Mouse (Mus musculus) forebrain, postnatal 0 days (tissue): ENCODE results near the gene Chchd6. TPM values are rescaled to one million over a fixed set of nuclear protein-coding genes. Genes with fewer than 3 reads are reported as not detected.

Source experiments
- ATAC-seq: fragments of 200-750 bp; cut with Nextera tagmentation; 2 replicates; pipeline ENCODE4 v1.8.0; 2017; ENCODE audit warnings: mild to moderate bottlenecking, moderate library complexity
- DNase-seq: peaks from one replicate; pipeline ENCODE4 v3.0.0-alpha.2; 2015
- H3K27ac ChIP-seq: fragments of 300-500 bp; sonication (generic); 2 replicates; pipeline ENCODE4 v1.5.1; 2014; ENCODE audit warnings: low read depth, mild to moderate bottlenecking, antibody characterized with exemption, low read length, moderate library complexity, mixed read lengths
- H3K27me3 ChIP-seq: fragments of 300-500 bp; sonication (generic); 2 replicates; pipeline ENCODE4 v1.6.1; 2014; ENCODE audit warnings: mild to moderate bottlenecking, low read length, mixed read lengths; ENCODE audit not compliant: insufficient read depth
- H3K36me3 ChIP-seq: fragments of 300-500 bp; sonication (generic); 2 replicates; pipeline ENCODE4 v1.6.1; 2014; ENCODE audit warnings: mild to moderate bottlenecking, moderate library complexity; ENCODE audit not compliant: insufficient read depth
- H3K4me1 ChIP-seq: fragments of 300-500 bp; sonication (generic); 2 replicates; pipeline ENCODE4 v1.6.1; 2014; ENCODE audit warnings: antibody characterized with exemption; ENCODE audit not compliant: insufficient read depth
- H3K4me2 ChIP-seq: fragments of 300-500 bp; sonication (generic); 2 replicates; pipeline ENCODE4 v1.6.1; 2014; ENCODE audit warnings: low read depth, mild to moderate bottlenecking, moderate library complexity
- H3K4me3 ChIP-seq: fragments of 300-500 bp; sonication (generic); 2 replicates; pipeline ENCODE4 v1.5.1; 2014; ENCODE audit warnings: low read depth, low read length, mixed read lengths
- H3K9ac ChIP-seq: fragments of 300-500 bp; sonication (generic); 2 replicates; pipeline ENCODE4 v1.6.1; 2014; ENCODE audit warnings: mild to moderate bottlenecking
- H3K9me3 ChIP-seq: fragments of 300-500 bp; sonication (generic); 2 replicates; pipeline ENCODE4 v1.6.1; 2016; ENCODE audit warnings: low read length
- CTCF ChIP-seq: sonication (generic); IDR thresholded peaks from 2 replicates; pipeline ENCODE4 v1.5.1; 2016; ENCODE audit warnings: antibody characterized with exemption, control low read depth, low read depth
- WGBS: fragments of 180-500 bp; shearing (Covaris S2); extraction: QIAGEN DNeasy Blood & Tissue Kit; methylation state at CpG from one replicate; pipeline ENCODE4 v1.1.7; 2014; 5-methylcytosine and 5-hydroxymethylcytosine counted together
- polyA plus RNA-seq: library from polyadenylated mRNA; unstranded; fragments of >200 nt; fragmentation: Nextera tagmentation; extraction: Ambion mirVana; gene quantifications from 2 replicates; pipeline ENCODE4 v1.2.1, GENCODE M21; 2015
- total RNA-seq: library from RNA; depleted of rRNA; stranded (reverse); fragments of >200 nt; gene quantifications from 2 replicates; pipeline ENCODE4 v1.2.3, GENCODE M21; 2014

Chchd6 gene
- total and polyA plus RNA-seq, 2 experiments from 2014 or later: 159 to 210 TPM

DNA sequence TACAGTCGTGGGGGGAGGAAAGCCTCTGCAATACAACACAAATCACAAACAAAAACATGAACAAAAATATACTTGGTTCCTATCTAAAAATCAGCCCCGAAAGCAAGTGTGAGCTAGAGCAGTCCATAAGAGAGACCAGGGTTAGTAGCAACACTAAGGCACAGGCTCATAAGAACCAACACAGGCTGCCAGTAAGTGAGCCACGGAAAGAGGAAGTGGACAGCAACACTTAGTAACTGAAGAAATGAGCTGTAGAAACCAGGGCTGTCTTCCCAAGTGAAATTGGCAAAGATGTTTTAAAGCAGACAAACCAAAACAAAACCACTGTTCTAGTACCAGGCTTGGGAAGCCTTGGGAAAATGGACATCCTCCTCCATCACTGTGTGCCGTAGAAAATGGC lies 197.5 kb downstream of the Chchd6 start:
- 84% methylated on average over 4 of the region's 4 CpGs for WGBS
- Histone ChIP-seq H3K4me3 (no peak overlapping the region), H3K27me3 (no peaks in the 10 kb centered on the region), H3K9ac (no peak overlapping the region), H3K27ac (no peak overlapping the region), H3K4me1 (no peaks in the 10 kb centered on the region; the same call in 1 of the 2 replicates), H3K36me3 (no peaks in the 10 kb centered on the region), H3K9me3 (no peaks in the 10 kb centered on the region), H3K4me2 (no peak overlapping the region)
- TF ChIP-seq CTCF: no peak
- ATAC-seq (no peak), DNase-seq (no peak)

DNA sequence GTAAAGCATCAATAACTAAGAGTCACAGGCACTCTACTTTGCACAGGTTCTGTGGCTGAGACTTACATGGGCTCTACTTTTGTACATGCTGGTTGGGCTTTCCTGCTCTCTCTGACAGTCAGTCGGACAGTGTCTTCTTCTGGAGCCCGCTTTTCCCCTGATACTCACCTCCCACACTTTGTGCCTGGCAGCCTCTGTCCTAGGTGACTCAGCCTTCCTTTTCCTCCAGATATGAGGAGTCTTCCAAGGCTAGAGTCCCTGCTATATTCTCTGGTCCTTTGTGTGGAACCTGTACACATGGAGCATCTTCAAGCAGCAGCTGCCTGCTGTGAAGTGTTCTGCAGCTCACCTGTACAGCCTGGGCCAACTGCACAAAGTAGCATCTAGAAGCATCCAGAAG lies 201.6 kb downstream of the Chchd6 start:
- DNase-seq (no peak), ATAC-seq (no peak)
- no peak overlapping the region for H3K4me2 ChIP-seq
- no peak overlapping the region for H3K27ac ChIP-seq
- no peaks in the 10 kb centered on the region for H3K36me3 ChIP-seq
- H3K9ac ChIP-seq: no peak overlapping the region
- 87% methylated on average over 2 of the region's 2 CpGs for WGBS
- H3K4me3 ChIP-seq: no peak overlapping the region
- no peaks in the 10 kb centered on the region for H3K4me1 ChIP-seq
- TF ChIP-seq CTCF: no peak
- no peaks in the 10 kb centered on the region for H3K27me3 ChIP-seq
- H3K9me3 ChIP-seq: no peaks in the 10 kb centered on the region

GRCm38 (mm10) chr6:89392213-89392612 lies 203.2 kb downstream of the Chchd6 start:
- ATAC-seq (no peak), DNase-seq (no peak)
- TF ChIP-seq CTCF: no peak
- Histone ChIP-seq H3K27ac (no peak overlapping the region), H3K4me1 (no peaks in the 10 kb centered on the region), H3K36me3 (no peaks in the 10 kb centered on the region), H3K9ac (no peak overlapping the region), H3K27me3 (no peaks in the 10 kb centered on the region), H3K4me3 (no peak overlapping the region), H3K9me3 (no peaks in the 10 kb centered on the region), H3K4me2 (no peak overlapping the region)
- WGBS: 93% methylated on average over 2 of the region's 2 CpGs

GRCm38 (mm10) chr6:89389771-89390170 lies 205.7 kb downstream of the Chchd6 start:
- 65% methylated on average over 7 of the region's 7 CpGs for WGBS
- Histone ChIP-seq H3K9me3 (no peaks in the 10 kb centered on the region), H3K4me2 (no peak overlapping the region), H3K36me3 (no peaks in the 10 kb centered on the region), H3K4me3 (no peak overlapping the region), H3K4me1 (no peaks in the 10 kb centered on the region), H3K27ac (no peak overlapping the region), H3K9ac (no peak overlapping the region), H3K27me3 (no peaks in the 10 kb centered on the region)
- ATAC-seq (no peak), DNase-seq (no peak)
- TF ChIP-seq CTCF: no peak

DNA sequence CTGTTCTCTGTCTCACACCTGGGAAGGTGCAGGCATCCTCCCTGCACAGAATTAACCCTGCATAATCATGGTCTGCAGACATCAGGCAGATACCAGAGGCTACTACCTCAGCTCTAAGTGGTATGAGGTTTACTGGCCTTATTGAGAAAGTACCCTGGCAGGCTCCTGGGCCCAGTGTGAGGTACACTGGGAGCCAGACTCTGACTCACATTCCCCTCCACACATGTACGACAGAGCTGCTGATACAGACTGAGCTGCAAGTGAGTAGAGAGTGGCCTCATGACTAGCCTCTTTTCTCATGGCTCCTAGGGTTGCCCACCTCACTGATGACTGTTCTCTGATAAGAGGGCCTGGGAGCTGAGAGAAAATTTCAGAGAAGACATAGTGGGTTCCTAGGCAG lies 208.5 kb downstream of the Chchd6 start:
- 77% methylated on average over 1 of the region's 1 CpGs for WGBS
- no peak for DNase-seq
- H3K4me1 ChIP-seq: no peaks in the 10 kb centered on the region
- H3K4me3 ChIP-seq: no peak overlapping the region
- no peaks in the 10 kb centered on the region for H3K9me3 ChIP-seq
- H3K36me3 ChIP-seq: no peaks in the 10 kb centered on the region
- ATAC-seq: no peak
- no peak overlapping the region for H3K9ac ChIP-seq
- TF ChIP-seq CTCF: no peak
- H3K27me3 ChIP-seq: no peaks in the 10 kb centered on the region
- no peak overlapping the region for H3K4me2 ChIP-seq
- H3K27ac ChIP-seq: no peak overlapping the region

DNA sequence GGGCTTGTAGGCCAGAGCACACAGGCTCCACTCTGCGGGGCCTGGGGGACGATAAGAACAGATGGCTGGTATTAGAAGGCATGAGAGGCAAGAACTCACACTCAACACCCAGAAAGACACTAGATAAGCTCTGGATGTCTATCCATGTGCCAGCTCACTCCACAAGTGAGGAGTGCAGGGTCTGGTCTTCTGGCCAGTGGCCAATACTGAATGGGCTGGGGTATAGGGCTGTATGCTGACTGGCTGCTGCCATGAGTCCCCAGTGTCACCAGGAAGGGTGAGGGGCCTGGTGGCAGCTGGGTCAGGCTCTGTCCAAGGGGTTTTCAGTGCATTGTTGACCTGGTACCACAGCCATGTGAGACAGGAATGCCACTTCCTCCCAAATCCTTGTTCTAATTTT lies 210.8 kb downstream of the Chchd6 start:
- ATAC-seq: no peak
- Histone ChIP-seq H3K36me3 (no peaks in the 10 kb centered on the region), H3K4me1 (no peaks in the 10 kb centered on the region), H3K9ac (no peak overlapping the region), H3K4me3 (no peak overlapping the region), H3K27ac (no peak overlapping the region), H3K27me3 (no peaks in the 10 kb centered on the region), H3K9me3 (no peaks in the 10 kb centered on the region), H3K4me2 (no peak overlapping the region)
- WGBS: 75% methylated on average over 2 of the region's 2 CpGs
- no peak for DNase-seq
- TF ChIP-seq CTCF: no peak

DNA sequence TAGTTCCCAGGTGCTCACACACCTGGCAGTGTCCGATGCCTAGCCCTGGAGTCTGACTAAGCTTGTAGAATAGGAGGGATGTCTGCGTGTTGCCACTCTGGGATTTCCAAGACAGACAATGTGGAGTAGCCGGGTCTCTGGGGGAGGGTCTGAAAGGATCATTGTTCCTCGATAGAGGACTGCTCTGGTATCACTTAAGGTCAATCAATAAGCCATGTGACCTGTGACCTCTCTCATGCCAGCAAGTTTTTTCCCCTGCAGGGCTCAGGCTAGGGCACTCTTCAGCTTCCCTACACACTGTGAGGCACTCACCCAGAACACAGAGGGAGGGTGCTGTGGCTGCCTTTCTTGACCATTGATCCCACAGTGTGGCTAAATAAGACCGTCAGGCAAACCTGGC lies 213.6 kb downstream of the Chchd6 start:
- H3K36me3 ChIP-seq: no peaks in the 10 kb centered on the region
- H3K27me3 ChIP-seq: no peaks in the 10 kb centered on the region
- TF ChIP-seq CTCF: no peak
- no peak overlapping the region for H3K9ac ChIP-seq
- H3K27ac ChIP-seq: no peak overlapping the region
- ATAC-seq (no peak), DNase-seq (no peak)
- H3K4me3 ChIP-seq: no peak overlapping the region
- H3K9me3 ChIP-seq: no peaks in the 10 kb centered on the region
- no peaks in the 10 kb centered on the region for H3K4me1 ChIP-seq
- no peak overlapping the region for H3K4me2 ChIP-seq
- WGBS: 32% methylated on average over 5 of the region's 5 CpGs

DNA sequence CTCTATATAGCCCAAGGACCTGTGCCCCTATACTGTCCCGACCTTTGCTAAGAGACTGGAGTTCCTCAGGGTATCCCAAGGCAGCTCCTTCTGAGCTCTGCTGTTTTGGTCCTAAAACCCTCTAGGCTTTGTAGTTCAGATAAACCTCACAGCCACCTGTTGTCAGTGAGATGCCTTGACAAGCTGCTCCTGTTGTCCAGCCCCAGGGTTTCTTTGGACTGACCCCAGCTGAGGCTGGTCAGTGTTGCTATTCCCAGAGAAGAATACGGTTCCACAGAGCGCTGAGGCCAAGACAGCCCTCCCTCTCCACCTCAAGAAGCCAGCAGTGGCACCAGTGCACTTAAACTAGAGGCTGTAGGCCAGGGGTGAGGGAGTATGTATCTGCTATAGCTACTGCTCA lies 214.3 kb downstream of the Chchd6 start:
- DNase-seq: no peak
- Histone ChIP-seq H3K27ac (no peak overlapping the region), H3K4me3 (no peak overlapping the region), H3K4me2 (no peak overlapping the region), H3K4me1 (no peaks in the 10 kb centered on the region), H3K27me3 (no peaks in the 10 kb centered on the region), H3K9me3 (no peaks in the 10 kb centered on the region), H3K36me3 (no peaks in the 10 kb centered on the region), H3K9ac (no peak overlapping the region)
- no peak for TF ChIP-seq CTCF
- 53% methylated on average over 3 of the region's 3 CpGs for WGBS
- ATAC-seq: no peak
